Mouse (Mus musculus): ENCODE results near the gene Rprd2. TPM values are rescaled to one million over a fixed set of nuclear protein-coding genes. Genes with fewer than 3 reads are reported as not detected.

Rprd2 gene
- polyA plus RNA-seq (2017; shearing (Covaris generic)), result 30.2 TPM

DNA sequence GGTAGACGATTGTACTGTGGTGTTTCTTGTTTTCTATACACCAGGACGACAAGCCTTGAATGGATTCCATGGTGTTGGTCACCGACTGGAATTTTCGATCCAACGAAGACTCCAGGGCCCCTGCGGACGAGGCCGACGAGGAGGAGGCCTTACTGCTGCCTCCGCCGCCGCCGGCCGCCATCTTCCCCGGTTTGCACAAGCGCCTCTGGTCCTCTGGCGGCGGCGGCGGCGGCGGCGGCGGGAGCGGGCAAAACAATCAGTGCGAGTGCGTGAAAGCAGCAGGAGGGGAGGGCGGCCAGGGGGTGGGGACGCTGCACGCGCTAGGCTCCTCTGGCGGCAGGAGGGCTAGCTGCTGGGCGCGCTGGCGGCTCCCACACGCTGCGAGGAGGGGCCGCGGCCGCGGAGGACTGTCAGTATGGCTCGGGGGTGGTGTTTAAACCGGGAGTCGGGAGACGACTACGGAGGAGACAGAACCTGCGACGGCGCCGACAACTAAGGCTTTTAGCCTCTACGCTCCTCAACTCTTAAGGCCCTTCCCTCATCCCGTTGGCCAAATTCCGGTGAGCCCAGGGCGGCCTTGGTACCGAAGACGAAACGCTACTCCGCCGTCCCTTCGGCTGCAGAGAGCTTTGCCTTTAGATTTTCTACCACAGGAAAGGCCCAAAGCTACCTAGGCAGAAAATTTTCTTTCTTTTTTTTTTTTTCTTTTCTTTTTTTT is at the start of gene Rprd2:
Gene Rprd2 (minus strand): TSS at position 293 of the 718 bp plus-strand sequence.

DNA sequence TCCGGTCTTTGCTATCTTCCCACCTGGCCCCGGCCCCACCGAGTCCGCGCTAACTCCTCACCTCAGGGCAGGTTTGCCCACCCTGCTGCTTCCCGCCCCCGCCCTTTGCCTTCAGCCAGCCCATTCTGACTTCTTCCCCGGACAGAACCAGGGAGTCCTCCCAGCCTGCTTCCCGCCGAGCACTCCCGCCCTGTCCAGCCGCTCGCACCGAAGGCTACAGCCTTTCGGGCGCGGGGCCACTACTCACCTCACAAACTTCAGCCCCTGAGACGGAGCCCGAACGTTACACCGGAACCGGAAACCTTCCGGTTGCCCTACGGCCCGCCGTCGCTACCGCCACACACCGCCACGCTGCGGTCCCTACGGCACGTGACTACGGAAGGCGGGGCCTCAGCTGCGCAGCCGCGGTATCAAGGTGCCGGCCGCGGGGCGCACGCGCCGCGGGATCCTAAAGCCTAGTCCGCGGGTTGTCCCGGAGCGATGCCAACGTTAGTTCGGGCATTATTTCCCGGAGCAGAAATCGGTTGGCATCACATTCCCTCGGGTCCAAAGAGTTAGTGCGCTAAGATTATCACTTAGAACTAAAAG is 36.9 kb upstream of the Rprd2 start, which contains the start of gene Prpf3:
Gene Prpf3 (minus strand): TSS at position 384 of the 588 bp plus-strand sequence.

DNA sequence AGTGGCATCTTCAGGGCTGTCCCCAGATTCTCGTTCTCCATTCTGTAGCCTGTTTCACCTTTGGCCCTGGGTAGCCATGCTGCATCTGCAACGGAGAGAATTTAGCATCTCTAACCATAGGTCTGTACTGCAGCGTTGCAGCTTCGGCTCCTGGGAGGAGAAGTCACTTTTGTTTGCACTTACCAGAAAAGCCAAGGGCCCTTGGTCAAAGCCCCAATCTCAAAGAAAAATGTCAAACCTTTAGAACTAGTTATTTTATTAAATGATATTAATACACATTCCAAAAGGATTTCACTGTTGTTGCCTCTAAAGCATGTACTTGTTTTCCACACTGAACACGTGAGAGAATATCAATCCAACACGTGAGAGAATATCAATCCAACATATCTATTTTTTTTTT is 58.6 kb downstream of the Rprd2 start, which contains the start of gene Tars2:
Gene Tars2 (minus strand): TSS at position 101 of the 400 bp plus-strand sequence.

DNA sequence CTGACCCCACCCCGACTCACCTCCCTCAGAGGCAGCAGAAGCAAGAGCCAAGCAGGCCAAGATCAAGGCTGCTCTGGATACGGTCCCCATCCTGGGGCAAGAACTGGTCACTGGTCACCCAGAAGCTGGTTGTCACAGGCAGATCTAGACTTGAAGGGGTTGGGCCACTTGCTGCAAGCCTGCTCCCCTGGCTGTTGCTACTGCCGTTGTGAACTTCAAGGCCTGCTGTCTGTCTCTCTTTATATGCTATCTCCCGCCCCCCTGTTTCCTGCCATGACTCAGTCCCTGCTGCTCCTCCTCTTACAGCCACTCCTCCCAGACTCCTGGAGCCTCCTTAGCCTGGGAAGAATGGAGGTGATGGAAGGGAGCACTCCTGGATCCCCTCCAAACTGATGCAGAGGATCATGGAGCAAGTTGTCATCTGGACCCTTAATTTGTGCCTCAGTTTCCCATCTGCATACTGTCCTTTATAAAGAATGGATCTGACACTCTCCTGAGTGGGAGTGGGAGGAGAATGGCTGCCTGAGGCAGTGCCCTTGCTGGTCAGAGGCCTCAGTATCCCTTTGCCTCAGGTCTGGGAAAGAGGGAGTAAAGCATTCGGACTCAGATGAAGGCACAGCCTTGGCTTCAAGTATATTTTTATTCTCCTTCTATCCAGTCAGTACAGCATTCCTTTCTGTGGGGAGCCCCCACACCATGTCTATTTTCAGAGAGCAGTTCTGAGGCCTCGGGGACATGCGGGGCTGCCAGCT is 79.1 kb downstream of the Rprd2 start, which contains the start of gene Ecm1:
Gene Ecm1 (minus strand): TSS at position 217 of the 752 bp plus-strand sequence.

Other genes starting within 250 kb of the Rprd2 start
- 42.0 TPM for gene Golph3l, start 229.9 kb downstream of the Rprd2 start, polyA plus RNA-seq (2017; shearing (Covaris generic))
- 84.3 TPM for gene Ensa, start 193.9 kb downstream of the Rprd2 start, polyA plus RNA-seq (2017; shearing (Covaris generic))
- 602 TPM for gene Mcl1, start 160.1 kb downstream of the Rprd2 start, polyA plus RNA-seq (2017; shearing (Covaris generic))
- gene Adamtsl4, start 130.9 kb downstream of the Rprd2 start, polyA plus RNA-seq (2017; shearing (Covaris generic)), result 14.3 TPM
- 386 TPM for gene Ecm1, start 79.3 kb downstream of the Rprd2 start, polyA plus RNA-seq (2017; shearing (Covaris generic))
- gene Tars2, start 58.7 kb downstream of the Rprd2 start, polyA plus RNA-seq (2017; shearing (Covaris generic)), result 90.1 TPM
- 58.7 TPM for gene Prpf3, start 37.0 kb upstream of the Rprd2 start, polyA plus RNA-seq (2017; shearing (Covaris generic))
- gene Mrps21, start 52.7 kb upstream of the Rprd2 start, polyA plus RNA-seq (2017; shearing (Covaris generic)), result 216 TPM
- gene Ciart, start 63.4 kb upstream of the Rprd2 start, polyA plus RNA-seq (2017; shearing (Covaris generic)), result 5.8 TPM
- gene BC028528, start 73.1 kb upstream of the Rprd2 start, polyA plus RNA-seq (2017; shearing (Covaris generic)), result not detected
- gene Aph1a, start 75.1 kb upstream of the Rprd2 start, polyA plus RNA-seq (2017; shearing (Covaris generic)), result 63.2 TPM
- gene Car14, start 85.8 kb upstream of the Rprd2 start, polyA plus RNA-seq (2017; shearing (Covaris generic)), result not detected
- gene Anp32e, start 110.4 kb upstream of the Rprd2 start, polyA plus RNA-seq (2017; shearing (Covaris generic)), result 197 TPM
- gene Plekho1, start 177.1 kb upstream of the Rprd2 start, polyA plus RNA-seq (2017; shearing (Covaris generic)), result 9.1 TPM
- gene Vps45, start 239.6 kb upstream of the Rprd2 start, polyA plus RNA-seq (2017; shearing (Covaris generic)), result 28.6 TPM